Mouse (Mus musculus): ENCODE data around the gene Glis1. TPM values are rescaled to one million over a fixed set of nuclear protein-coding genes. Genes with fewer than 3 reads are reported as not detected.

Glis1 gene
- total and polyA plus RNA-seq, 2 experiments from 2014 or later = 0.11 TPM; not detected in 1

GRCm38 (mm10) chr4:107538561-107538960 is 104.2 kb downstream of the Glis1 start:
- no peak for DNase-seq (ENCODE audit: low spot score)
- Histone ChIP-seq H3K4me1 (ENCODE audit: control insufficient read depth, insufficient read depth) (no peaks in the 10 kb centered on the region), H3K36me3 (replicated peaks; ENCODE audit: control insufficient read depth, insufficient read depth, low read length) (no peaks in the 10 kb centered on the region), H3K27me3 (ENCODE audit: control insufficient read depth, insufficient read depth, low read length) (no peaks in the 10 kb centered on the region), H3K9me3 (replicated peaks; ENCODE audit: control insufficient read depth, low read length) (no peaks in the 10 kb centered on the region), H3K9ac (replicated peaks; ENCODE audit: low read depth, low read length) (no peak overlapping the region), H3K4me3 (ENCODE audit: low read depth, low read length) (no peak overlapping the region), H3K4me2 (ENCODE audit: low read depth, low read length) (no peak overlapping the region), H3K27ac (ENCODE audit: low read depth) (no peak overlapping the region)
- TF ChIP-seq CTCF (IDR thresholded peaks at IDR 0.05; ENCODE audit: low read depth) = no peak
- TF ChIP-seq EP300 (IDR thresholded peaks at IDR 0.05; ENCODE audit: low read depth) = no peak
- 78% methylated on average over 3 of the region's 3 CpGs for WGBS
- no peak for ATAC-seq (ENCODE audit: insufficient read depth, low read depth)

- ATAC-seq (ENCODE audit: insufficient read depth, low read depth) = no peak
These were observed 104.6 kb downstream of the Glis1 start for GRCm38 (mm10) chr4:107539021-107539420.

DNA sequence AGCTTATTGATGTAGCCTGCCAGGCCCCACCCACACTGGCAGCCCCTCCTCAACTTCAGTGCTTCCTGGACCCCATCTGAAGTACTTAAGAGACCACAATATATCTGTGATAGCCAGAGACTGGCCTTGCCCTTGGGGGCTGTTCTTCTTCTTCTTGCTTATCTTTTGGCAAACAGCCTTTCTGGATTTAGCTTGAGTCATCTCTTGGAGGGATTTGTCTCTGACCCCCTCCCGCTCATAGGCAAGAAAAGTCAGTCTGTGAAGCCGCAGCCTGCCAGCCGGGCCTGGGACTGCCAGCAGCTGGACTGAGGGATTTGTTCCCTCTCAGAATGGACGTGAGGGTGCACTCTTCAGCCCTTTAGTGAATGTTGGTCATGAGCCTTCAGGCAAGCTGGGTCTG is 107.4 kb downstream of the Glis1 start:
- ATAC-seq (ENCODE audit: insufficient read depth, low read depth) = no peak
- Histone ChIP-seq H3K9ac (replicated peaks; ENCODE audit: low read depth, low read length) (no peak overlapping the region), H3K9me3 (replicated peaks; ENCODE audit: control insufficient read depth, low read length) (no peaks in the 10 kb centered on the region), H3K4me2 (ENCODE audit: low read depth, low read length) (no peak overlapping the region), H3K27ac (ENCODE audit: low read depth) (no peak overlapping the region), H3K4me3 (ENCODE audit: low read depth, low read length) (no peak overlapping the region), H3K27me3 (ENCODE audit: control insufficient read depth, insufficient read depth, low read length) (no peaks in the 10 kb centered on the region), H3K36me3 (replicated peaks; ENCODE audit: control insufficient read depth, insufficient read depth, low read length) (no peaks in the 10 kb centered on the region), H3K4me1 (ENCODE audit: control insufficient read depth, insufficient read depth) (no peaks in the 10 kb centered on the region)
- no peak for DNase-seq (ENCODE audit: low spot score)
- TF ChIP-seq CTCF (IDR thresholded peaks at IDR 0.05; ENCODE audit: low read depth) (no peak), EP300 (IDR thresholded peaks at IDR 0.05; ENCODE audit: low read depth) (no peak)
- 31% methylated on average over 4 of the region's 4 CpGs for WGBS

More at GRCm38 (mm10) chr4:107539021-107539420, 104.6 kb downstream of the Glis1 start:
- DNase-seq (ENCODE audit: low spot score) = no peak
- Histone ChIP-seq H3K27me3 (ENCODE audit: control insufficient read depth, insufficient read depth, low read length) (no peaks in the 10 kb centered on the region), H3K36me3 (replicated peaks; ENCODE audit: control insufficient read depth, insufficient read depth, low read length) (no peaks in the 10 kb centered on the region), H3K27ac (ENCODE audit: low read depth) (no peak overlapping the region), H3K9ac (replicated peaks; ENCODE audit: low read depth, low read length) (no peak overlapping the region), H3K4me1 (ENCODE audit: control insufficient read depth, insufficient read depth) (no peaks in the 10 kb centered on the region), H3K4me2 (ENCODE audit: low read depth, low read length) (no peak overlapping the region), H3K9me3 (replicated peaks; ENCODE audit: control insufficient read depth, low read length) (no peaks in the 10 kb centered on the region), H3K4me3 (ENCODE audit: low read depth, low read length) (no peak overlapping the region)
- TF ChIP-seq CTCF (IDR thresholded peaks at IDR 0.05; ENCODE audit: low read depth) = no peak
- no peak for TF ChIP-seq EP300 (IDR thresholded peaks at IDR 0.05; ENCODE audit: low read depth)
- 80% methylated on average over 3 of the region's 3 CpGs for WGBS

GRCm38 (mm10) chr4:107544843-107545242 is 110.5 kb downstream of the Glis1 start:
- Histone ChIP-seq H3K4me1 (ENCODE audit: control insufficient read depth, insufficient read depth) (no peaks in the 10 kb centered on the region), H3K9me3 (replicated peaks; ENCODE audit: control insufficient read depth, low read length) (no peaks in the 10 kb centered on the region), H3K4me2 (ENCODE audit: low read depth, low read length) (no peak overlapping the region), H3K4me3 (ENCODE audit: low read depth, low read length) (no peak overlapping the region), H3K36me3 (replicated peaks; ENCODE audit: control insufficient read depth, insufficient read depth, low read length) (no peaks in the 10 kb centered on the region), H3K27me3 (ENCODE audit: control insufficient read depth, insufficient read depth, low read length) (no peaks in the 10 kb centered on the region), H3K27ac (ENCODE audit: low read depth) (no peak overlapping the region), H3K9ac (replicated peaks; ENCODE audit: low read depth, low read length) (no peak overlapping the region)
- DNase-seq (ENCODE audit: low spot score) (no peak), ATAC-seq (ENCODE audit: insufficient read depth, low read depth) (no peak)
- TF ChIP-seq CTCF (IDR thresholded peaks at IDR 0.05; ENCODE audit: low read depth) (no peak), EP300 (IDR thresholded peaks at IDR 0.05; ENCODE audit: low read depth) (no peak)
- WGBS = 69% methylated on average over 5 of the region's 5 CpGs

GRCm38 (mm10) chr4:107545726-107546125 is 111.3 kb downstream of the Glis1 start:
- H3K4me2 ChIP-seq (ENCODE audit: low read depth, low read length) = no peak overlapping the region
- no peaks in the 10 kb centered on the region for H3K36me3 ChIP-seq (replicated peaks; ENCODE audit: control insufficient read depth, insufficient read depth, low read length)
- H3K9me3 ChIP-seq (replicated peaks; ENCODE audit: control insufficient read depth, low read length) = no peaks in the 10 kb centered on the region
- H3K9ac ChIP-seq (replicated peaks; ENCODE audit: low read depth, low read length) = no peak overlapping the region
- ATAC-seq (ENCODE audit: insufficient read depth, low read depth) (no peak), DNase-seq (ENCODE audit: low spot score) (no peak)
- H3K4me3 ChIP-seq (ENCODE audit: low read depth, low read length) = no peak overlapping the region
- no peaks in the 10 kb centered on the region for H3K27me3 ChIP-seq (ENCODE audit: control insufficient read depth, insufficient read depth, low read length)
- H3K4me1 ChIP-seq (ENCODE audit: control insufficient read depth, insufficient read depth) = no peaks in the 10 kb centered on the region
- no peak overlapping the region for H3K27ac ChIP-seq (ENCODE audit: low read depth)
- 80% methylated on average over 1 of the region's 1 CpGs for WGBS
- TF ChIP-seq EP300 (IDR thresholded peaks at IDR 0.05; ENCODE audit: low read depth) (no peak), CTCF (IDR thresholded peaks at IDR 0.05; ENCODE audit: low read depth) (no peak)

GRCm38 (mm10) chr4:107546525-107546924 is 112.1 kb downstream of the Glis1 start:
- no peaks in the 10 kb centered on the region for H3K9me3 ChIP-seq (replicated peaks; ENCODE audit: control insufficient read depth, low read length)
- DNase-seq (ENCODE audit: low spot score) = no peak
- TF ChIP-seq EP300 (IDR thresholded peaks at IDR 0.05; ENCODE audit: low read depth) (no peak), CTCF (IDR thresholded peaks at IDR 0.05; ENCODE audit: low read depth) (no peak)
- H3K4me1 ChIP-seq (ENCODE audit: control insufficient read depth, insufficient read depth) = no peaks in the 10 kb centered on the region
- no peaks in the 10 kb centered on the region for H3K27me3 ChIP-seq (ENCODE audit: control insufficient read depth, insufficient read depth, low read length)
- H3K4me3 ChIP-seq (ENCODE audit: low read depth, low read length) = no peak overlapping the region
- no peak for ATAC-seq (ENCODE audit: insufficient read depth, low read depth)
- H3K4me2 ChIP-seq (ENCODE audit: low read depth, low read length) = no peak overlapping the region
- no peaks in the 10 kb centered on the region for H3K36me3 ChIP-seq (replicated peaks; ENCODE audit: control insufficient read depth, insufficient read depth, low read length)
- no peak overlapping the region for H3K9ac ChIP-seq (replicated peaks; ENCODE audit: low read depth, low read length)
- no peak overlapping the region for H3K27ac ChIP-seq (ENCODE audit: low read depth)
- WGBS = 75% methylated on average over 8 of the region's 8 CpGs

Measured in heart, postnatal 0 days (tissue).